Mouse (Mus musculus) neural tube, embryonic 12.5 days (tissue): ENCODE measurements at regions not wholly inside any gene's neighbourhood (a gene's known extent, or its start where the extent isn't known, plus 50 kb on each side); places are given as distances from the start of the nearest gene placed in this dataset.

Experiments used
- ATAC-seq: fragments of 200-750 bp; cut with Nextera tagmentation; 2 replicates; pipeline ENCODE4 v1.8.0; 2017; ENCODE audit warnings: low read depth, mild to moderate bottlenecking, moderate TSS enrichment, moderate library complexity; ENCODE audit not compliant: low FRiP score
- H3K27ac ChIP-seq: fragments of 300-500 bp; sonication (generic); 2 replicates; pipeline ENCODE4 v1.5.1; 2016
- H3K27me3 ChIP-seq: fragments of 300-500 bp; sonication (generic); replicated peaks from 2 replicates; pipeline ENCODE4 v1.6.1; 2016; ENCODE audit warnings: mild to moderate bottlenecking
- H3K36me3 ChIP-seq: fragments of 300-500 bp; sonication (generic); 2 replicates; pipeline ENCODE4 v1.6.1; 2016; ENCODE audit warnings: mild to moderate bottlenecking
- H3K4me1 ChIP-seq: fragments of 300-500 bp; sonication (generic); 2 replicates; pipeline ENCODE4 v1.6.1; 2016
- H3K4me2 ChIP-seq: fragments of 300-500 bp; sonication (generic); replicated peaks from 2 replicates; pipeline ENCODE4 v1.6.1; 2016; ENCODE audit warnings: mild to moderate bottlenecking
- H3K4me3 ChIP-seq: fragments of 300-500 bp; sonication (generic); 2 replicates; pipeline ENCODE4 v1.5.1; 2016
- H3K9ac ChIP-seq: fragments of 300-500 bp; sonication (generic); 2 replicates; pipeline ENCODE4 v1.6.1; 2016; ENCODE audit warnings: mild to moderate bottlenecking
- H3K9me3 ChIP-seq: fragments of 300-500 bp; sonication (generic); 2 replicates; pipeline ENCODE4 v1.6.1; 2016; ENCODE audit warnings: mild to moderate bottlenecking
- WGBS: fragments of 180-500 bp; shearing (Covaris S2); methylation state at CpG from one replicate; pipeline ENCODE4 v1.1.7; 2016; 5-methylcytosine and 5-hydroxymethylcytosine counted together

DNA sequence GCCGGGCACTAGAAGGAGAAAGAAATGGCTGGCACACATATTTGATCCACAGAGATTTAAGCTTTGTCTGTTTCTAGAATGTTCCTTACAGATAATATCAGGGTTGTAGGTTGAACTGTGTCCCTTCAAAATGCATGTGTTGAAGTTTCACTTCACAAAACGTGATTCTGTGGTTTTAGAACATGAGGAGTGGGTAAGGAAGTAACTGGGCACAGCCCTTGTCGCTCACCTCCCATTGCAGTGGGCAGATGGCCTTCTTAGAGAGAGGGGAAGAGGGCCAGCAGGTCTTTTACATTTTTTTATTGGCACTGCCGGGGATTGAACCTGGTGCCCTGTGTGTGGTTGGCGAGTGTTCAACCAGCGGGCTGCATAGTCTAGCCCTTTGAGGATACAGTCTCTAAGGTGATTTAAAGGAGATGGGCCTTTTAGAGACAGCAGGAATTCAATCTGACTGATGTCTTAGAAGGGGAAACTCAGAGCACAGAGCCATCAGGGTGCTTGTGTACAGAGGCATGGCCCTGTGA lies 64.0 kb upstream of the Gjb5 start:
- H3K27ac ChIP-seq = no peak overlapping the region
- no peak overlapping the region for H3K9ac ChIP-seq
- H3K9me3 ChIP-seq = no peaks in the 10 kb centered on the region; the same call in 1 of the 2 replicates
- H3K36me3 ChIP-seq = no peaks in the 10 kb centered on the region
- no peak overlapping the region for H3K4me3 ChIP-seq
- 86% methylated on average over 6 of the region's 6 CpGs for WGBS
- no peak overlapping the region for H3K4me2 ChIP-seq
- peaks cover 24% of the 10 kb centered on the region for H3K4me1 ChIP-seq
- no peaks in the 10 kb centered on the region for H3K27me3 ChIP-seq
- ATAC-seq = no peak

DNA sequence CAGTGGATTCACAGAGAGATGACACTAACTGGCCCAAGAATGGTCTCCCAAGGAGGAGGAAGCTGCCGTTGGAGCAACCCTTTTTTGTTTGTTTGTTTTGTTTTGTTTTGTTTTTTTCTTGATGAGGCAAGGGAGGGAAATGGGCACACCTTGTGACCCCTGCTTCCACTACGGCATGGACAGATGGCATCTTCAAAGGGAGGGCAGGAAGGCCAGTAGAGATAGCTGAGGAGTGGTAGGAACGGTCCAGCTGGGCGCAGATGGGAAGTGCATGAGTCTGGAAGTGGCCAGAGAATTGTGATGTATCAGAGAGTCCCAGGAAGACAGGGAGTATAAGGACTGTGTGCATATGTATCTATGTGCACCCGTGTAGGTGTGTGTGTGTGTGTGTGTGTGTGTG lies 63.1 kb upstream of the Gjb5 start:
- H3K36me3 ChIP-seq = no peaks in the 10 kb centered on the region
- H3K27ac ChIP-seq = no peak overlapping the region
- H3K9me3 ChIP-seq = no peaks in the 10 kb centered on the region; the same call in 1 of the 2 replicates
- H3K9ac ChIP-seq = no peak overlapping the region
- 68% methylated on average over 5 of the region's 5 CpGs for WGBS
- H3K27me3 ChIP-seq = no peaks in the 10 kb centered on the region
- H3K4me1 ChIP-seq = peaks cover 28% of the 10 kb centered on the region
- H3K4me3 ChIP-seq = no peak overlapping the region
- H3K4me2 ChIP-seq = no peak overlapping the region
- no peak for ATAC-seq

DNA sequence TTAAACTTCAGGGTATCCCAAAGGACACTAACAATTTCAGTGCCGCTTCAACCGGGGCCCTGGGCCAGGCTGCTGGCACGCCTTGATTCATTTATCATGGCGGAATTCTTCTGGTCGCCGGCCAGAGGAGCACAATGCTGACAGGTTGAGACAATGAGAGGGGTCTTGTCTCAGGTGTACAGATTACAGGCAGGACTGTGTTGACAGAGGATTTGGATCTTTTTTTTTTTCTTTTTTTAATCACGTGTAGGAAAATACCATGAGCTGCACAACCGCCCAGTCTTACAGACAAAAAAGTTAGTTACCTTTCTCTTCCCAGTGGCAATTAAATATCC lies 61.8 kb upstream of the Gjb5 start:
- no peaks in the 10 kb centered on the region for H3K9me3 ChIP-seq
- H3K36me3 ChIP-seq = no peaks in the 10 kb centered on the region
- WGBS = 19% methylated on average over 8 of the region's 8 CpGs
- peak overlapping the region; percentile 75 for H3K27ac ChIP-seq
- peak overlapping the region; percentile 44 for H3K4me2 ChIP-seq
- peak; percentile 37; the same call in 1 of the 2 replicates for ATAC-seq
- H3K27me3 ChIP-seq = no peaks in the 10 kb centered on the region
- H3K9ac ChIP-seq = no peak overlapping the region
- peaks cover 31% of the 10 kb centered on the region for H3K4me1 ChIP-seq
- H3K4me3 ChIP-seq = no peak overlapping the region

DNA sequence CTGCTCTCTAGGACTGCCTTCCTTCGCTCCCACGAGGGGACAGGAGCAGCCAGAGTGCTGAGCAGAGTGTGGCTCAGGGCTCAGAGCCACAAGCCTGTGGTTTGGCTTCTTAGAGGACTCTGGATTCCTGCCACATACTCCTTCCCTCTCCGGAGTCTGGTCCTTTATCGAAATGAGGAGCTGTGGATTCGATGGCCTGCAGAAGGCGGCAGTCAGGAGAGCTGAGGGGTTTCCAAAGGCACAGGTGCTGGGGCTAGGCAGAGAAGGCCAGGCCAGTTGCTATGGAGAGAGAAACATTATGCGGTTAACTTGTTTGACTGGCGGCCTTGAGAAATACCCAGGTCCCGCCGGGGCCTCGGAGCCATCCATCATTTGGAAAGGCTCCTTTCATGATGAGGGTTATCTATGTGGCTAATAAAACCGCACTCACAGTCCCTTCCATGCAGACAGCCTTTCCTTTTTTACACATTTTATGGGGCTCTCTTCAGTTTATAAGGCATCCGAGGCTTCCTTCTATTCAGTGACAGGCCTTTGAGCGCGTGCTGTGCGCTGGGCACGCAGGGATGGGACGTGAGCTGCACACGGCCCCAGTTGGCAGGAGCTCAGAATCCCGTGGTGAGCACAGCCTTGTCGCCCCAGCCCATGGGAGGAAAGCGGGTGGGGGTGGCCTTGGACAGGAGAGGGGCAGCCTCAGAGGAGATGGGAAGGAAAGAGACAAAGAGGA lies 61.2 kb upstream of the Gjb5 start:
- 9% methylated on average over 22 of the region's 22 CpGs for WGBS
- H3K27me3 ChIP-seq = no peaks in the 10 kb centered on the region

DNA sequence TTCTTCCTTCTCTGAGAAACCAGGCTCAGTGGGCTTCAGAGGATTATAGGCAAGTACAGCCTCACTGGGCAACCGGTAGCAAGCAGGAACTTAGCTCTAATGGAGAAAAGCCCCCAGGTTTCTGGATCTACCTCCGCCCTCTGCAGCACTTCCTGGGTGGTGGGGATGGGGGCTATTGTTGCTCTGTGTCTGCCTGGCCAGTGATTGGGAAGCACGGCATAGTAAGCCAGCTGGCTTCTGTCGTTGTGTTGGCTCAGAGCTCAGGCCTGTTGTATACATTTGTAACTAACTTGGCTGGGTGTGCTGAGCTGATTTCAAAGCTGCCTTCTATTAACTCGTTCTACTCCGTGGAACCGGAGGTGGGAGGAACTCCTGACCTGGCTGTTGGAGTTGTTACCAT lies 58.9 kb upstream of the Gjb5 start:
- Histone ChIP-seq H3K9ac (no peak overlapping the region), H3K36me3 (no peaks in the 10 kb centered on the region), H3K4me1 (peaks cover 36% of the 10 kb centered on the region), H3K27me3 (no peaks in the 10 kb centered on the region), H3K4me2 (no peak overlapping the region), H3K4me3 (no peak overlapping the region), H3K9me3 (no peaks in the 10 kb centered on the region), H3K27ac (no peak overlapping the region)
- WGBS = 63% methylated on average over 7 of the region's 7 CpGs
- ATAC-seq = no peak

More for the DNA sequence above, 61.2 kb upstream of the Gjb5 start:
- Histone ChIP-seq H3K36me3 (no peaks in the 10 kb centered on the region), H3K9ac (no peak overlapping the region), H3K4me1 (peaks cover 36% of the 10 kb centered on the region), H3K9me3 (no peaks in the 10 kb centered on the region), H3K4me2 (peak overlapping the region; percentile 44), H3K4me3 (no peak overlapping the region), H3K27ac (peak overlapping the region; percentile 75)
- peak; percentile 93 for ATAC-seq

DNA sequence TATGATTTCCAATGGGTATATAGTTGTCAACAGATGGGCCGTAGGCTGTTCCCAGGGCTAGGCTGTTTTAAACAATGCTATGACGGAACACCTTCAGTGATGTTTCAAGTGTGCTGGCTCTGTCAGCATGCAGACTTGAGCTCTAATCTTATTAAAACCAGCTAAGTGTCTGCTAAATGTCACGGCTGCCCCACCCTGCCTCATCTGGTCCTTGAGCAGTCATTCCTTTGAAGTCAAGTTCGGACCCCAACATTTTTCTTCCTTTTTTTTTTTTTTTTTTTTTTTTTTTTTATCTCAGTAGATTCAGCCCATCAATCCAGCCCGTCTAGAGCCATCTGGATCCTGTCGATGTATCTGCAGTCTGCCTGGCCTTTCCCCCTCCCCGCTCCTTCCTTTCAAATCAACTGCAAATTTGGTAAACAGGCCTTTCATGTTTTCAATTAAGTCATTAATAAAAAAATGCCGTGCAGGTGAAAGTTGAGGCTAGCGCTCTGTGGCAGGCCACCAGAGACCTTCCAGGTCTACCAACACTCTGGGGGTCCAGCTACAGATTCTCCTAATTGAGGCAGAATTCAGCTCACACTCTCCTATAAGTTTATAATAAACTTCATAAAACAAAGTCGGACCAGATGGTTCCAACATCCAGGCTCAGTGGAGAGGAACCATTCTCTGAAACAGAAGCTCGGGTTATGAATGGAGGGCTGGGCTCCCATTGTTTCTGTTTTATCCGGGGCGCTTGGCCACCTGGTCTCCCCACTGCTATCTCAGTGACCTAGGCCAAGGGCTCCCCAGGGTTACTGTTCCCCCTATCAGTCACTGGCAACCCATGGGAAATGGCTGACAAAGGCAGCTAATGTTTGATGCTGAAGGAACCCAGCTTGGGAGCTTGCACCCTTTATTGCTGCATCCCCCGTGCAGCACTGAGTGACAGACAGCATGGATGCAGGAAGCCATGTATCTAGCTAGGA lies 56.3 kb upstream of the Gjb5 start:
- no peaks in the 10 kb centered on the region for H3K36me3 ChIP-seq
- peak; percentile 13; the same call in 1 of the 2 replicates for ATAC-seq

More for the DNA sequence above, 56.3 kb upstream of the Gjb5 start:
- no peaks in the 10 kb centered on the region for H3K27me3 ChIP-seq
- H3K4me2 ChIP-seq = no peak overlapping the region
- 43% methylated on average over 14 of the region's 14 CpGs for WGBS
- no peaks in the 10 kb centered on the region for H3K9me3 ChIP-seq
- no peak overlapping the region for H3K4me3 ChIP-seq
- H3K4me1 ChIP-seq = peaks cover 27% of the 10 kb centered on the region
- H3K27ac ChIP-seq = no peak overlapping the region
- no peak overlapping the region for H3K9ac ChIP-seq
